Mouse (Mus musculus): ENCODE results near the gene Cdh22.

DNA sequence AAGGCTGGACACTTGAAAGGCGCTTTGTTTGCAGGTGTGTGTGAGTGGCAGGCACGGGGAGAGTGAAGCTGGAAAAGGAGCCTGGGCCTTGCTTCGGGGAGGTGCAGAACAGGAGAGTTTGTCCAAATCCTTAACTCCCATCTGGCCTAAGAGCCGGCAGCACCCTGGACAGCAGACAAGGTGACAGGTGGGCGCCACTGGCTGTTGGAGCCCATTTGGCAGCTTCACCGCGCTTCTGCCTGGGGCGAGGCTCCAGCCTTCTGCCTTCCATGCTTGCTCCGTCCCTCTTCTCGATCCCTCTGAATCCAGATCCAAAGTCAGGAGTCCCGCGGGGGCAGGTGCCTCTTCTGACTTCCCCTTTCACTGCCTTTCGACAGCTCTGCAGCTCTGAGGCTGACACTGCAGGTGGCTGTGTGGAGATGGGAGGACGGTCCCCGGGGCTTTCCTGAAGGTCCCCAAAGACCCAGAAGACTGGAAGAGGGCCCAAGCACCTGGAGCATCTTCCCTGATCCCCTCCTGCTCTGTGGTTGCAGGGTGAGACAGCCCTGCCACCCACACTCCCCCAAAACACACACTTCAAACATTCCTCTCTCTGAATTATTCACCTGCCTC, 5.0 kb upstream of the Cdh22 start:
- TF ChIP-seq GATA1 (IDR thresholded peaks at IDR 0.05; ENCODE audit: low read length), result no peak
- no peak for TF ChIP-seq TAL1 (IDR thresholded peaks at IDR 0.05; ENCODE audit: low read length)

Measured in erythroblast, embryonic 14.5 days (primary cell).